Mouse (Mus musculus) monocyte, adult 2 months (primary cell): Measurements from ENCODE around the gene Nfil3.

Experiments used
- DNase-seq, 2 experiments: peaks; one replicate each; pipeline ENCODE4 v3.0.0; 2022; ENCODE audit warnings: low spot score in 2 of 2, low read depth in 1 of 2

Gene Nfil3

DNA sequence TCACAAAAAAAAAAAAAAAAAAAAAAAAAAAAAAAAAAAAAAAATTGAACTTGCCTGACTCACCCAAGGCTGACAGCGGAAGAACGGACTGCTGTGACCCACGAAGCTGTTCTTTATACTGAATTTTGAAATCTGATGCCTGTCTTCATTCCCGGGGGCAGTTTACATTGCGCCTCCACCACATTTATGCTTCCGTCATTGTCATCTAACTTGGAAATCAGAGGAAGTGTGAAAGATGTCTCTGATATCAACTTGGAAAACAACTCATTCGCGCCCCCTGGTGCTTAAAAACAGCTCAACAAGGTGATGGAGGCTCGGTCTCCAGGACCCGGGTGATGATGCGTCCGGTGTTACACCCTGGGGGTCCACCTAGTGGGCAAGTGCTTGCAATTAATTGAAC is 1.8 kb upstream of the Nfil3 start:
- peak; percentile 78 to 85 for DNase-seq

DNA sequence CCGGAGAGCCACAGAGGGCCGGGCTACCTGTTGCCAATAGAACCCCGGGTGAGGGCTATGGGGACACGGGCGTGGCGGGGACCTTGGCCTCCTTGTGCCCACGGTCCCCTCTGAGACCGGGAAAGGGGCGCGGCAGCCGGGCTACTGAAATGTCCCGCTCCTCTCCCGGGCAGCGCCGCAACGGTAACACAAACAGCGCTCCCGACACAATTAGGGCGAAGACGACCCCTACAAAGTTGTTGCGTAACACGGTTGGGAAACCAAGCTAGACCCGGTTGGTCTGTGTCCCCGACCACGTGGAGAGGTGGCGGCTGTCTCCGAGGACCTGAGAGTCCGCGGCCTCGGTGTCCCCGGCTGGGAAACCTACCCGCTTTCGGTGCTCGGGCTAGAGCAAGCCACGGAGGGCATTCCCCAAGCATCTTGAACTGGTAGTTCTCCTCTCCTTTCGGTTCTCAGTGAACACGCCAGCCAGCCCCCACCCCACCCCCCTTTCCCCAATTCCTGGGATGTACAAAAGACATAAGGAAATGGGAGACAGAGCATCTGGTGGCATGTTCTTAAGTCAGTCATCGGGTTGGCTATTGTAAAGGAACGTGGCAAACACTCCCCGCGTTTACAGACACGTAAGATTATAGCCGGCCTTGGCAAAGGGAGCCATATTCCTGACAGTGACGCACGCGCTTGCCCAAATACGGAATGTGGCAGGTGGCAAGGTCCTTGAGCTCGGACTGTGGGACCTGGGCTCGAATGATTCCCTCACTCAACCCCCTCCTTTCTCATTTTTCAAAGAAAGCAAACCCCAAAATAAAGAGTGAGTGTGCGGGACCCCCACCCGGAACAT is 788 bp upstream of the Nfil3 start:
- DNase-seq: peak; percentile 37 to 54

DNA sequence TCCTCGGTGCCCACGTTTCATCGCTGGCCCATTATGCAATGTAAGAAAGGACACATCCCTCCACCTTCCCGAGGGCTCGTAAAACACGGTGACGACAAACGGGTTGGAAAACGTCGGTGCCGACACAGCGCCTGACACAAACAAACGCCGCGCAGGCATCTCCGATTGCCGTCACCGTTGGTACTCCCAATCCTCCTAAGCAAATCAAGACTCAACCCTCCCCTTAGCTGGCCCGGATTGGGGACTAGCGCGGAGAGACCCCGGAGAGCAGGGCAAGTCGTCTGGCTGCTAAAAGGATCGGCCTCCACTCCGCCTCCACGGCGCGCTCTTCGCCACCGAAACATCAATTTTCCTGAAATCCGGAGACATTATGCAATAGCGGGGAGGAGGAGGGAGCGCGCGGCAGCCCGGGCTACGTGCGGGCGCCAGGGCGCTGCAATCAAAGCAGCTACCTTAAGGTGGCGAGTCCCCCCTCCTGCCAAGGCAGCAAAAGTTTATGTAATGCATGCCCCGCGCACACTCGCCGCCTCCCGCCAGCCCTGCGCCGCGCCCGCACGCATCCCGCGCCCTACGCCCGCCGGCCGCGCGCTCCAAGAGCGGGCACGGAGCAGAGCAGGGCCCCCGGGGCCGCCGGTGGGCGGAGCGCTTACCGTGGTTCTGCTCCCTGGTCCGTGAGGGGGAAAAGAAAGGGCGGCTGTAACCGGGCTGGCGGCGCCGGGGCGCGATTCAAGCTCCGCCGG is 492 bp downstream of the Nfil3 start:
- peak; percentile 22 to 59 for DNase-seq

DNA sequence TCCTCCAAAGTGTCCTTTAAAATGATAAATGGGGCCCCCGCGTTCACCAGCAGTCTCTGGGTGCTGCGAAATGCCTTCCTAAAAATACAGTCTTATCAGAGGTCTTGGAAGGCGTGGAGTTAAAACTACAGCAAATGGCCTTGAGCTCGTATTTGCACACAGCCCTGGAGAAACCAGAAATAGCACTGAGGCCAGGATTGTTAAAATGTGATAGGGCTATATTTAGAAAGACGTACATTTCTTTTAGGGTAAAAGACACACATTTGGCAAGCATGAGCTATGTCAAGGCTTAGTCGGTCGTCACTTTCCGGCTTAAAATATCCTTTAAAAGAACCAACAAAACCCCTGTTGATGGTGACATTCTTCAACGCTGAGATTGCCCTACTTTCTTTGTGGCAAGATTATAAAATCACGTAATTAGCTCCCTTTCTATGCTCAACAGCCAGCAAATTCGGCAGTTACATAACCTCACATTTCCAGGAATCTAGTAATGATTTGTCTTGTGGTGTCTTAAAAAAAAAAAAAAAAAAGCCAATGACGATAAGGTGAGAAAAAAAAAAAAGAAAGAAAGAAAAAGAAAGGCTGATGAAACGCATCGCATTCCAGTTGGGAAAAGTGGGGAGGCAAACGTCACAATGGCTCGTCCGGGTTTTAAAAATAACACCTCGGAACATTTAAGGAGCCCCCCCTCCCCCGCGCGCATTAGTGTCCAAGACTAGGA is 1.4 kb downstream of the Nfil3 start:
- DNase-seq: no peak

DNA sequence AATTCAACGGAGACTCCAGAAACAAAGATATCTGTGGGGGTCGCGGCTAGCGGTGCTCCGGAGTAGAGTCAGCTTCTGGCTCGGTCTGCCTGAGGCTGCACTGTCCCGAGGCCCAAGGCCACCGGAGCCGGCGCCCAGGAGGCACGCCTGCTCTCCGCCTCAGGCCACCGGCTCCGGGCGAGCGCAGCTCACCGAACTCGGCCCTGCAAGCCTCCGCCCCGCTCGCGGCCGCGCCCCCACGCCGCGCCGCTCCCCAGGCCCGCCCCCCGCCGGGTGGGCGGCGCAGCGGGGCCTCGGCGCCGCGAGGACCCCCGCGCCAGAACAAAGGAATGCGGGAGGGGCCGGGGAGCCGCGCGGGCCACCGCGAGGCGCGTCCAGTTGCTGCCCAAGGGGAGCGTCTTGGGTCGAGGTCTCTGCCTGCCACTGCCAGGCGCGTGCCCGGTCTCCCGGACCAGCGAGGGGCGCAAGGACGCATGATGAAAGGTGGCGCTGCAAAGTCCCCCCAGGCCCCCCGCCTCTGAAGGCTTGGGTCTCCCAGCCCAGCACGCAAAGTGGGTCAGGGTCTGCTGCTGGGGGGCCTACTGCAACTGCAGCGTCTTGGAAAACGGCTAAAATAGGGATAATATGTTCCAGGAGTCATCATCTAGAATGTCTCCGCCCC is 2.4 kb downstream of the Nfil3 start:
- no peak for DNase-seq

DNA sequence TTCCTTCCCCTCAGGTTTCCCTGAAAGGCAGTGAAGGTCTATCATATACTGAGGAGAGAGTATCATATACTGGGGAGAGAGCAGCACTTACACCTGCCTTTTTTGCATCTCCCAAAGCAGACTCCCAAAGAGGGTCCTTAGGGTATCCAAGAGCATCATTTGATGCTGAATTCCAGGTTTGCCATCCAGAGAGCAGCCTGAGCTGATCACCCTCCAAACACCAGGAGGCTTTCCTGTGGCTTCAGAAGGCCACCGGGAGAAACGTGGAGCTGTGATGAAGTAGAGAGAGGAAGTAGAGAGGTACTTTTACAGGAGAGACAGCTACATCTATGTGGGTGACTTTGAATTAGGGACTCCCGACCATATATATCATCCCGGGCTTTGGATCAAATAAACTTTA is 3.1 kb downstream of the Nfil3 start:
- no peak for DNase-seq

DNA sequence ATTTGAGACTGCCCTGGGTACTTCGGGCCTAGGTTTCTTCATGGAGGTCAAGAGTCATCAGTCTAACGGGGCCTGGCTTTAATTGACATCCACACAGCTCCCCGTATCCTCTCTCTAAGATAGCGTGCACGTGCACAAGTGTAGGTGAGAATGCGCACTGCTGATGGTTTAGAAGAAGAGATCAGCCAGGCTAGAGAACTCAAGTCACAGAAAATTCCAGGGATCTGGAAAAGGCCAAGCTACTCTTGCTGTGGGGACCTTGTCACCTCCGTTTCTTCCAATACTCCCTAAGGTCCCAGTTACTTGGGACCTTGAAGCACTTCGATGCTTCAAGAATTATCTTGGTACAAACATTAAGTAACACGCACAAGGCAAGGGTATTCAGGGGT is 3.7 kb downstream of the Nfil3 start:
- no peak for DNase-seq

DNA sequence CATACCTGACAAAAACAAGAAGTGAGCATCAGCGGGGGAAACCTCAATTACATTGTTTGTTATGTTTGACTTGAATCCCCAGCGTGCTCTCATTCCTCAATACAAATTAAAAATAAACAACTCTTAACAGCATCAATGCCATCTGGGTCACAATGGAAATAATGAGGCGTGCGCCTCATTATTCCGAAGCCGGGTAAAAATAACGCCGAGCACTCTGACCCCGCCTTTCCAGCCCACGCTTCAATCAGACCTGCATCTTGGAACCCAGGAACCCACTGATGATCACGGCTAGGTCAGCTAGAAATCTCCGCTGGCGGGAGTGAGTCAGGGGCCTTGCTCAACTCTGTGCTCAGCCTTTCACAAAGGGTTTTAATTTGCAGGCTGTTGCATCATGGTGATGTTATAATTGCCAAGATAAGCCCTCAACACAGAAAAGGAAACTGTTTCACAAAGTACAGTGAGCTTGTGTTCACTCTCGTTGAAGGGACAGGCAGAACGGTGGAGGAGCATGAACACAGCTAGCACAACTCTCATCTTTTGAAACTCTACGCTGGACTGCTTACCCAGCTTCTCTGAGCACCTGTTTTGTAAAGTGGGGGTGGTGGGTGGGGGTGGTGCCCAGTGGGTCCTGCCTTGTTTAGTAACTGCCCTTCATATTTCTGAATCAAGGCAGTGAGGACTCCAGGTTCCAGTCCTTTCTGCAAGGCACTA is 4.2 kb downstream of the Nfil3 start:
- peak; percentile 40 to 43 for DNase-seq

DNA sequence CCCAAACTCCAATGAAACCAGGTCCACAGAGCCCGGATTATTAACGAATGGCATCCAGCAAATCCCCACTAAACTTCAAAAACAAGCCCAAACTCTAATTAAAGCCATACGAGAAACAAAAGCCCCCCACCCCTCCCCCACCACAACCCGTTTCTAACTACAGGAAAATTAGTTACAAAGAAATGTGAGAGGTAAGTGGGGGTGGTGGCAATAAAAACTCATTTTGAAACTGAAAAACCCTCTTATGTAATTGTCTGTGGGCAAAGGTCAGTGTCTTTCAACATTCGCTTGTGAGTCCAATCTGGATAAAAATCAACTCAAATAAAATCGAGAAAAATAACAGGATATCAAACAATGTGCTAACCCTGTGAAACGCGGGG is 4.8 kb downstream of the Nfil3 start:
- no peak for DNase-seq

DNA sequence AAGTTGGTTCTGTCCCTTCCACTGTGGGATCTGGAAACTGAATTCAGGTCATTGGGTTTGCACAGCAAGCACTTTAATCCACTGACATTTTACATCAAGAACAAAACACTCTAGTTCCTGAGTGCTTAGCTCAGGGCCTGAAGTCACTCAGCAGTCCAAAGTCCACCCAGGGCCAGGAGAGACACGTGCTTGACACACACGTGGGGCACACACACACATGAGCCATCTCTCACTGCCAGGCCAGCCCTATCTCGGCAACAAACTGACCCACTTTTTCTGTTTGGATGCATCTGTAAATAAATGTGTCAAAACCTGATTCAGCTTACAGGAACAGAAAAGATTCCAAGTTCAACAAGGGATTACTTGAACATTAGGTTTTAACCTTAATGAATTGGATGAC is 6.2 kb downstream of the Nfil3 start:
- no peak for DNase-seq

DNA sequence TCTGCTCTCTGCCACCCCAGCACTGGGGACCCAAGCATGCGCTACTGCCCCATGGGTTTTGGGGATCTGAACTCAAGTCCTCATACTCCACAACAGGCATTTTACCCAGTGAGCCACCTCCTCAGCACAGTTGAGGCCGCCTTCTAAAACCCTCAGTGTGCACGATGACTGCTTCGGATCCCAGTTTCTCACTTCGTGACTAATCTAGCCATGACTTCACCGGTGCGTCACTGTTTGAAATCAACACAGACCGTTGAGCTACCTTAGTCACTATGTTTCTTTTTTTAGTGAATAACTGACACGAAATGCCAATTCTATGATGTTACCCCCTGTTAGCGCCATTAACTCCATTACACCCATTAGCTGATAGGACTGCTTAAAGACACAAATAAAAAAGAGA is 7.4 kb downstream of the Nfil3 start:
- no peak for DNase-seq

DNA sequence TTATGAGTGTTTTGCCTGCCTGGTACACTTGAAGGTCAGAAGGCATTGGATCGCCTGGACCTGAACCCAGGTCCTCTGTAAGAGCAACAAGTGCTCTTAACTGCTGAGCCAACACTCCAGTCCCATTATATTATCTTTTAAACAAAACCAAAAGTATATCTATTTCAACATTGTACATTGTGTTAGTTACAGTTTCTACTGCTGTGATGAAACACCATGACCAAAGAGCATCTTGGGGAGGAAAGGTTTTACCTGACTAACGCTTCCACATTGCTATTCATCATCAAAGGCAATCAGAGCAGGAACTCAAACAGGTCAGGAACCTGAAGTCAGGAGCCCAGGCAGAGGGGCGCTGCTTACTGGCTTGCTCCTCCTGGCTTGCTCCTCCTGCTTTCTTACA is 8.2 kb downstream of the Nfil3 start:
- no peak for DNase-seq

DNA sequence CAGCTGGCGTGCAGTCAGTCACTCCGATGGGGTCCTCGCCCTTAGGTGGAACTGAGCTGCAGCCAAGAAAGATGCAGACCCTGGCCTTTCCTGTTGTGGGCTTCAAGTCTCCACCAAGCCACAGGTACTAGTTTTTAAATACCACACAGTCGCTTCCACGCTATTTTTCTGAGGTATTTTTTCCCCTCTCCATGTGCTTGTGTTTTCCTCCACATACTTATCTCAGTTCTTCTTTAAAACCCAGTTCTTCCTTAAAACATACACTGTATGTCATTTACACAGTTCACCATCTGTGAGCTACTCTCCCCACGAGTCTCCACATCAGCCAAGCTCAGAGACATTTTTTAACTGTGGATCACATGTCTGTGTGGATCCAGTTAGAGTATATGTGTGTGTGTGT is 10.0 kb downstream of the Nfil3 start:
- no peak for DNase-seq

DNA sequence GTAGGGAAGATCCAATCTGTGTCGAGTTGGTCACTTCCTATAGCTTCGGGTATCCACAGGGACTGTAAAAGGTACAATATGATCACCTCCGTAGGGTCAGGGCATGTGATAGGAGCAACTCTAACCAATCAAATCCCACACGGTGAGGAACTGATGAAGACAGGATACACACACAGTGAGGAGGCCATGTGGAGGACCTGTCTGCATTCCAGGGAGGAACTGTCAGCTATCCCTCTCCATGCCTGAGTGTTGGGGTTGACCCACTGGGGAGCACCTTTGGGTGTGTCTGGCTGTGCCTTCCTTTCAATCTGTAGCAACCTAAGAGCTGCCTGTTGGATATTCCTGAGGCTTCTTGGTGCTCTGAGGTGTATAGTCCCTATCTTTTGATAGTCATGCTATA is 18.0 kb downstream of the Nfil3 start:
- DNase-seq: no peak

DNA sequence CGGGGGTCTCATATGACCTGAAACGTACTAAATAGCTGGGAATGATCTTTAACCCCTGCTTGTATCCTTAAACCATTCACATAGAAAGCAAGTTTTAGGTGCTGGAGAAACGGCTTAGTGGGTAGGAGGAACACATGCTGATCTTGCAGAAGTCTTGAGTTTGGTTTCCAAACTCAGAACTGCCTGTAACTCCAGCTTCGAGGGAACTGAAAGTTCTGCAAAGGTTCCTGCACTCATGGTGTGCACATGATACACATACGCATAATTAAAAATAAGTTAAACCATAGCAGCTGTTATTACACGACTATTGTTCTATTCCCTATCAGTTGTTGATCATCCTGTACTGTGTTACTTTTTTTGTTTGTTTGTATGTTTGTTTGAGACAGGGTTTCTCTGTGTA is 18.5 kb downstream of the Nfil3 start:
- peak in 1 of 2 experiments; percentile 16 for DNase-seq

DNA sequence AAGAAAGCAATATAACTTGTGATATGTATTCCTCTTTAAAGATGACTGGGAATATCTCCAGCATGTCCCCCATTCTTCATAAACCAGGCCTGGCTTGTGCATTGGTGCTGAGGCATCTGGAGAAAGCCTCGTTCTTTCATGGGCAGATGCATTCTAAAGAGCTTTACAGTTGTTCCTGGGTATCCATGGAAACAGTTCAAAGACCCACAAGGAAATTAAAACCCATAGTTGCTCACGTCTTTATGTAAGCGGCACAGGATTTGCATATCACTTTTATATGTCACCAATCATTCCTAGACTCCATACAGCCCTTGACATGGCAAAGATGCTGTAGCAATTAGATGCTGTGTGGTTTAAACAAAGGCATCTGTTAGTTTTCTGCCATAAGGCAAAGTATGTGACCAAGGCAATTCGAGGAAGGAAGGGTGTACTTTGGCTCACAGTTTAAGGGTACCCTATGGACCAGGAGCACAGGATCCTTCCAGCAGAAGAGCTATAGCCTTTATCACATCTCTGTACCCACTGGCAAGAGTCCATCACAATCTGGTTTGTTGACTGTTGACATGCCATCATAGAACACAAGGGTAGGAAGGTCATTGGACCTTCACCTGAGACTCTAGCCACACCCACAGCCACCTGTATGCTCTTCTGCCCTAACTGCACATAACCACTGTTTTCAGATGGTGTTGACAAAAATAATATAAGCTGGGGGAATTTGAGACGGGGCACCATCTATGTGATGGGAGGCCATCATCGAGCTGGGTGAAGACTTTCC is 26.9 kb downstream of the Nfil3 start:
- no peak for DNase-seq

DNA sequence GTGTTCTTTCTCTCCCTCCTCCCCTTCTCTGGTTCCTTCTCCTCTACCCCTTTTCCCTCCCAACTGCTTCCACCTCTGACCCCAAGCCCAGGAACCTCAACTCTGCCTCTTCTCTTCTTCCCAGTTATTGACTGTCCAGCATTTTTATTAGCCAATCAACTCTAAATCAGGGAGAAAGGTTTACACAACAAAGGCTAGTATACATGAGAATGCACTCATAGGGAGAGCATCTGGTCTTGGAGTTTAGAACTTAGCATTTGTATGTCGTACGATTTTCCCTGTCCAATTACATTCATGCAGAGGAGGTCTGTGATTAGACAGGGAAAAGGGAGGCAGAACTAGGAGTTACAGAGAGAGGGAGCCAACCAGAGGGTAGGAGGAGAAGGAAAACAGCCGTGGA is 31.7 kb downstream of the Nfil3 start:
- no peak for DNase-seq

DNA sequence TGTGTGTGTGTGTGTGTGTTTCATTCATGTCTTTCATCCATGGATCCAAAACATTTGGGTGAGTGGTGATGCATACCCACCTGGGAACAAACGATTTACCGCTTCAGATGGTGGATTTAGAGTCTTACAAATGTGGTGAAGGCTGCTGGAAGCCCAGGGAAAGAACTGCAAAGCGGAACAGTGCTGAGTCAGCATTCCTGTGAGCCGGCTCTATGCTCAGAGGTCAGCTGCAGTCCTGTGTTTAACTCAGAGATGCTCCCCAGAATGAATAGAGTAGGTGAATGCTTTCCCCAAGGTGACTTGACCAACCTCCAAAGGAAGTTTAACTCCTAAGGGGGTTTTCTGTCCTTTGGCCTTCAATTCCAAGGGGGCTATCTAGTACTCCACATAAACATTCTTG is 33.3 kb downstream of the Nfil3 start:
- no peak for DNase-seq

DNA sequence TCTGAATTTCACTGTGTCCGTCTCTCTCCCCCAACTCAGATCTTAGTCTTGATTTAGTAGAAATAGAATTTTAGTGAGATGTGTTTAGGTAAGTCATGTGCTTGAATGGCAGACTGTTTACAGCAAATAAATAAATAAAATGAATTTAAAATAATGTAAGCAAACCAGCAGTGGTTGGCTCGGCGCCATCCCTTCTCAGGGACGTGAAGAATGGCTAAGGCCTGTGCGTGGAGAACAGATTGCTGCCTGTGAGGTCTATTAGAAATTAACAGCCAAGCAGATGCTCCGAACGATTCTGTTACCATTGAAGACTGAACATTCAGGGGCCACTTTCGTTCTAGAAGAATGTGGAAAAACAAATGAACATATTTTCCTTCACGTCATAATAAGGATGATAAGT is 35.1 kb downstream of the Nfil3 start:
- no peak for DNase-seq

DNA sequence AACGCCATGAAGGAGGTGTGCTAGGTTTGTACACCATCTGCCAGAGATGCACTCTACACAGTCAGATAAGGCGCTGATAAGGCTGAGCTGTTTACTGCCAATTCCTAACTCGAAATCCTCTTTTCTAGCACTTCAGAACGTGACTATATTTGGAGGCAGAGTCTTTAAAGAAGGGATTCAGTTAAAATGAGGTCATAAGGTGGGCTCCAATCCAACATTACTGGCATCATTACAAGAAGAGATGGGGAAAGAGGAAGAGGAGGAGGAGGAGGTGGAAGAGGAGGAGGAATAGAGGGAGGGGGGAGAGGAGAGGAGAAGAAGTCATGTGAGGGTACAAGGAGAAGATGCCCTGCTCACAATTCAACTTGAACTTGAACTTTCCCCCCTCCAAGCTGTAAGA is 36.8 kb downstream of the Nfil3 start:
- no peak for DNase-seq
